Mouse (Mus musculus): ENCODE measurements around the gene Hnrnph2.

Hnrnph2 gene

GRCm38 (mm10) chrX:134600659-134601379 lies at the start of gene Hnrnph2, which contains the start of gene Gla:
Hnrnph2 (plus strand) TSS chrX:134601179.
Gla (minus strand) TSS chrX:134601125.
- DNase-seq (ENCODE audit: low spot score in 2 of 2), result peak; percentile 86 to 93

- no peak for DNase-seq (ENCODE audit: low spot score in 2 of 2)
Observed at GRCm38 (mm10) chrX:134553326-134553725, 47.7 kb upstream of the Hnrnph2 start.

GRCm38 (mm10) chrX:134554425-134554824 lies 46.6 kb upstream of the Hnrnph2 start:
- DNase-seq (ENCODE audit: low spot score in 2 of 2), result no peak

GRCm38 (mm10) chrX:134564326-134564725 lies 36.7 kb upstream of the Hnrnph2 start:
- DNase-seq (ENCODE audit: low spot score in 2 of 2), result peak; percentile 58 to 61

DNA sequence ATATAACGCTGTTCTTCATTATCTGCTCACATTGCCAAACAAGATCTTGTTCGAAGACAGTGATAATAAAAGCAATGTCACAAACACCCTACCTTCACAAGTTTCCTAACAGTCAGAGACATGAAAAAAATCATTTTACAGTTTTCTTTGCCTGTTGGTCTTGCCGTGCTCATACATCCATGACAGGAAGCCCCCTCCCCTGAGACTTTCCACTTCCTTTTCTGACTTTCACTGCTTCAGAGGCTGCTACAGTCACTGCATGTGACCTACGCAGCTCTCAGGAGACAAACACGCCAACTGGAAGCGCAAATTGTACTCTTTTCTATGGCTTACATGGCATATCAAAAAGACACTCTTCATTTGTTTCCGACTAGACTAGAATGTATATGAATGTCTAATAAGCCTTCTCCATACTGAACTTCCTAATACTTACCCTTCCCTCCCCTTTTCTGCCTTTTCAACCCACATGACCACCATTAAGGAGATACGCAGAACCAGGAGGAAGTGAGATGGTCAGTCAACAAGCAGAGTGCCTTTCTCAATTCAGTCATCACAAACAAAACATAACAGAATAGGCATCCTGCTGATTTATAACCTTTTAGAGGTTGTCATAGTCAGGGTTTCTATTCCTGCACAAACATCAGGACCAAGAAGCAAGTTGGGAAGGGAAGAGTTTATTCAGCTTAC lies 34.3 kb upstream of the Hnrnph2 start:
- peak; percentile 80 to 82 for DNase-seq (ENCODE audit: low spot score in 2 of 2)

GRCm38 (mm10) chrX:134577896-134578295 lies 23.1 kb upstream of the Hnrnph2 start:
- no peak for DNase-seq (ENCODE audit: low spot score in 2 of 2)

DNA sequence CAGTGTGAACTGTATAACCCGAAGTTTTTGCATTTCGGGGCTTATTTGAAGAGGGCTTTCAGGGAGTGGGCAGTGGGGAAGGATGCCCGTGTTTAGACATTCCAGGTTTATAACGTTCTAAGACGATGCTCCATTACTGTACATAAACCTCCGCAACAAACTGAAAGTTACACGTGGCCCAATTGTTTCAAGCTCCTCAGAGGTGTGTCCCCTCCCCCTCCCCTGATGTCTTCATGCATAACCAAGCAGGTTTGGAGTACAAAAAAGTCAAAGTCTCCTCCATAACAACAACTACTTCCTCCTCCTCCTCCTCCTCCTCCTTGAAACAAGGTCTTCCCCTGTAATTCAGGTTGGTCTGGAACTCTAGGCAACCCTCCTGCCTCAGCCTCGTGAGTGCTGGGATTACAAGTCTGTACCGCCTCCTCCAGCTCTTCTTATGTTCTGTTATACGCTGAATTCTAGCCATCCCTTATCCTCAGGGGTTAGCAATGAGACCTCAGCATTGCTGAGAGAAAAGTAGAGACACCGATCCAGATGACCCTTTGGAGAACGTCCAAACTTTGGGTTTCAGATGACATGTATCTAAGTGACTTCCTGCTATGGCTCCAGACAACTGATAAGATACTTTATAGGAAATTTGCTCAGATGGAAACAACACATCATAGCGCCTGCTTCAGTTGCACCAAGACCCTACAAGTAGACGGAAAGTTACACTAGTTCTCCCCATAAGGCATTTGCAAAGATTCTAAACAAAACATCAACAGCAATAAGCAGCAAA lies 20.3 kb upstream of the Hnrnph2 start:
- DNase-seq (ENCODE audit: low spot score in 2 of 2), result peak; percentile 45 to 46

- DNase-seq (ENCODE audit: low spot score in 2 of 2), result peak; percentile 22 to 26
Observed at GRCm38 (mm10) chrX:134582270-134582669, 18.7 kb upstream of the Hnrnph2 start.

DNA sequence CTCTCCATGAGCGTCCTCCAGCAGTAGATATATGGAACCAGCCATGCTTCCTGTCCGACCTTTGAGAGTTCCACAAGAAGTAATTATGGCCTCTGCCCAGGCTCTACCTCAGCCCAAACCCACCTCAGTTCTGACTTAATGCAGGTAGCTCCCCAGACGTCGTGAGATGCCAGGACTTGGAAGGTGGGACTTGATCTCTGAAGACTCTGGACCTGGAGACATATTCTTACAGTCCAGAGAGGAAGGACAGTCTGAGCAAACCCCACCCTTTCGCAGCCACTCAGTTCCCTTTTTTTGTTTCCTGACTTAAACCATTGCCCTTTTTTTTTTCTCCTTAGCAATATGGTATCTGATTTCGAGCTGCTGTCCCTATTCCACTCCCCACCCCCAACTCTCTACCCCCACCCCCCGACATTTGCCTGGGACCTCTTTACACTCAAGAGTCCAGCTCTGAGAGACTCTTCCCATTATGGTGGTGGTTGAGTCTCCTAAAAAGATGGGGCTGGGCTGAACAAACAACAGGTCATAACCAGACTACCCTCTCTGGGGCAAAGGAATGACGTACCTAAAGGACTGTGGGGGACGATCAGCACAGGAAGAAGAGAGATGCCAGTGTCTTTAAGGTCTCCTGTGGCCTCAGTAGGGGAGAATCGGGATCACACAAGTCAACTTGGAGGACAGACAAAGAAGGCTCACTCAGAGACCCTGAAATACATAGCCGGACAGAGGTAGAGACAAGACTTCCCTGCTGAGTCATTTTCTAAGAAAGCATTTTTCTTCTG lies 17.9 kb upstream of the Hnrnph2 start, which contains the start of gene Btk:
Gene Btk, minus strand, starts transcription at position 683 of the 782 bp plus-strand sequence.
- DNase-seq (ENCODE audit: low spot score in 2 of 2), result peak; percentile 39 to 55

- DNase-seq (ENCODE audit: low spot score in 2 of 2), result peak; percentile 88 to 89
Observed at GRCm38 (mm10) chrX:134585103-134586002, 15.6 kb upstream of the Hnrnph2 start, which contains the start of gene Rpl36a. Rpl36a (plus strand) TSS chrX:134585654.

GRCm38 (mm10) chrX:134586447-134586846 lies 14.5 kb upstream of the Hnrnph2 start:
- no peak for DNase-seq (ENCODE audit: low spot score in 2 of 2)

DNA sequence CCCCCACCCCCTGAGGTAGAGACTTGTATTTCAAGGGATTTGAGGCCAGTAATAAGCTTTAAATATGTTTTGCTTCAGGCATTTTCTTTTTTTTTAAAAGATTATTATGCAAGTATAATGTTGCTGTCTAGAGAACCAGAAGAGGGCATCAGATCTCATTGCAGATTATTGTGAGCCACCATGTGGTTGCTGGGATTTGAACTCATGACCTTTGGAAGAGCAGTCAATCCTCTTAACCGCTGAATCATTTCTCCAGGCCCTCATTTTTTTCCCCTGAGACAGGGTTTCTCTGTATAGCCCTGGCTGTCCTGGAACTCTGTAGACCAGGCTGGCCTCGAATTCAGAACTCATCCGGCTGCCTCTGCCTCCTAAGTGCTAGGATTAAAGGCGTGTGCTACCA lies 12.7 kb upstream of the Hnrnph2 start:
- no peak for DNase-seq (ENCODE audit: low spot score in 2 of 2)

DNA sequence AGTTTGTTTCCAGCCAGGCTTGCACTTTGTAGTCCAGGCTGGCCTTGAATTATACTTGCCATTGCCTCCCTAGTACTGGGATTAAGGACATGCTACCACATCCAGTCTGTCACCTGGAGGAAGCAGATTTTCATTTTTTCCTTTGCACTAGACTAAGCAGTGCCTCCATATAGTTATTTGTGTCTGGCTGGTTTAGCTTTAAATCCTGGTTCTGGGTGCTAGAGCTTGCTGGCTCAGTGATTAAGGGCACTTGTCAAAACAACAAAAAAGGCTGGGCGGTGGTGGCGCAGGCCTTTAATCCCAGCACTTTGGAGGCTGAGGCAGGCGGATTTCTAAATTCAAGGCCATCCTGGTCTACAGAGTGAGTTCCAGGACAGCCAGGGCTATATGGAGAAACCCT lies 12.0 kb upstream of the Hnrnph2 start:
- no peak for DNase-seq (ENCODE audit: low spot score in 2 of 2)

DNA sequence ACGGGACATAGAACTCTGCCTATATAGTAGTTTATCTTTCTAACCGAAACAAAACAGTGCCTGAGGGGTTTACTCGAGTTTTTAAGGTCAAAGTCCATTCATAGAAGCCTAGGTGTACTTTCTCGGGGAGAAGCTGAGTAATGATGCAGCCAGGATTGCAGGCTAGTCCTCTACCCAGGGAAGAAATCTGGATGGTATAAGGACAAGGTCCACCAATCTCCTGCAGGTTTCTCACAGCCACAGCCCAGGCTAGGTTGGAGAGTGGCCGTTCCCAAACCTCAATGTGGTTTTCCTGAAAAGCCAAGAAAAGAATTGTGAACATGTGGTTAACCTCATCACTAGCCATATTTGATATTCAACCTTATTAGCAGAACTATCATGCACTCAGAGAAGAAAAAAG lies 11.1 kb upstream of the Hnrnph2 start:
- DNase-seq (ENCODE audit: low spot score in 2 of 2), result no peak

DNA sequence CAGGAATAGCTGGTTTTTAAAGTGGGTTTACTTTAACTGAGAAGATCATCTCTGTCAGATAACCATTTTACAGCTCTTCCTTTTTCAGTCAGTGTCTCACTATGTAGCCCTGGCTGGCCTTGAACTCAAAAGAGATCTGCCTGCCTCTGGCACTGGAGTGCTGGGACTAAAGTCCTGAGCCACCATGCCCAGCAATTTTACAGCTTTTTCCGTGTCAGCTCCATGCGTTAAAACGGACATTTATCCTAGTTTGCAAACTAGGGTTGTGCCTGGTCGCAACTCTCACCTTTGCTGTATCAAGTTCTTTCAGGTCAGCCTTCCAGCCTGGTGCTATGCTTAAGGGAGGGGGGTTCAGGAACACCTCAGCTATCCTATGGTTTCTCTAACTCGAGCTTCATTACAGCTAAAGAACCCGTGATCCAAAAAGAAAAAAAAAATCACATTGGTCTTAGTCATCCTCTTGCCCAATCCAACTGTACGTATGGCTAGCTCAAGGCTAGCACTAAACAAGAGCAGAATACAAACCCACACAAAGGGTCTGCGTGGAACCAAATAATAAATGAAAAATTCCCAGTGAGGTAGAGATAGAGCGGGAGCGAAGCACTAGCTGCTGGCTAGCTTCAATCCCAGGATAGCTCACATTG lies 935 bp upstream of the Hnrnph2 start:
- no peak for DNase-seq (ENCODE audit: low spot score in 2 of 2)

DNA sequence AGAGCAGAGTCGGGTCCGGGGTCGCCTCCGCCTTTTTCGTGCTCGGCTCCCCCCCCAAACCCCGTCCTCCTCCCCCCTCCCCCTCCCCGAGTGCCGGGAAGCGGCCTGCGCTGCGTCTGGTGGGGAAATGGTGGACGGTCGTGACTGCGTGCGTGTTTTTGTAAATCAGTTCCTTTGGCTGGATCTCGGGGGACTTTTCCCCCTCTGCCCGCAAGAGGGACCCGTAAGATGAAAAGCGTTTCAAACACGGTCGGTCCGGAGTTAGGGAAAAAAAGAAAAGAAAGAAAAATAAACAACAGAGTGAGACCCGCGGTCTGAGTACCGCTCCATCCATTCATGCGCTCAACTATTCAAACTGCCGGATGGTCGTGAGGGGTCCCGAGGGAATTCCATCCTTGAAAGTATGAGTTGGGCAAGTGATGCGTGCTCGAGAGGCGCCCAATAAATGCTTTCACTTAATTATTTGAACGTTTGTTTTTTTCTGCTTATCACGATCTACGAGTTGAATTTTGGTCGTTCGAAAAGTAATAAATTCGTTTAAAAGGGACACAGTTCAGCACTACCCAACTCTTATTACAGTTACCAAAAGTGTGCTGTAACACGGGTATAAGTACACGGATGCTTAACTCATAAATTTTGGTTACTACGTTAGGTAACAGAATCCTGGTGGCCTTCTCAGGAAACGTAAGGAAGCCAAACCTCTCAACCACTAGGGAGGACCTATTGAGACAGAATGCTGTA lies 571 bp downstream of the Hnrnph2 start:
- DNase-seq (ENCODE audit: low spot score in 2 of 2), result no peak

- DNase-seq (ENCODE audit: low spot score in 2 of 2), result peak; percentile 13 to 18
Observed at GRCm38 (mm10) chrX:134609472-134609871, 8.5 kb downstream of the Hnrnph2 start.

DNA sequence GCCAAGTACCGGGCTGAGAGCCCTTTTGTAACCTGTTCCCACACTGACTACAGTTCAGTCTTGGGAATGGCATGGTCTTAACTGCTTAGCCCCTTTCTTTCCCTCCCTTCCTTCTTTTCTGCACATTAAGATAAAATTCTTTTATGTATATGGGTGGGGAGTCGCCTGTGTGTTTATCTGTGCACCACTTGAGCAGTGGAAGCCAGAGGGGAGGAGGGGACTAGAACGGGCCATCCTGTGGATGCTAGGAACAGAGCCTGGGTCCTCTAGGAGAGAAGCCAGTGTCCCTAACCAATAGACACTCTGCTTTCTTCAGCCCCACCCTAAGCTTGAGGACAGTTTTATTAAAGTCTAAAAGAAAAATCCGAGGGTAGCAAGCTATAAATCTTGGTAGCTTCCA lies 10.0 kb downstream of the Hnrnph2 start:
- DNase-seq (ENCODE audit: low spot score in 2 of 2), result no peak
